Mouse (Mus musculus): ENCODE data around the gene Grb10. TPM values are rescaled to one million over a fixed set of nuclear protein-coding genes. Genes with fewer than 3 reads are reported as not detected.
A peak's percentile ranks its signal among the peaks of the same experiment; 100 is the strongest.

Grb10 gene
- polyA plus RNA-seq, 2 experiments, result 243 to 644 TPM

DNA sequence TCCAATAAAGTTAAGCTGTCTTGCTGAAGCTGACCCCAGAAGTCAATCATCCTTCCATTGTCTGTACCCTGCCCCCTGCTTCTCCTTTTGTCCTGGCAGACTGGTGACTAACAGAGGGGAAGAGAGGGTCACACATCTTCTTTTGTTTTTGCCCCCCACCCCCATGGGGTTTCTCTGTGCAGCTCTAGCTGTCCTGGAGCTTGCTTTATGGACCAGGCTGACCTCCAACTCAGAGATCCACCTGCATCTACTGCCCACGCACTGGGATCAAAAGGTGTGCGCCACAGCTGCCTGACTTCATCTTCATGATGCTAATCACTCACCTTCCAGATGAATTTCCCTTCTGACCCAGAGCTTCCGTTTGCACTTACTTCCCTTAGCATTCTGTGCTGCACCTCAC is 114.6 kb downstream of the Grb10 start:
- Histone ChIP-seq H3K4me2 (replicated peaks; ENCODE audit: low read depth, low read length, severe bottlenecking) (no peak overlapping the region), H3K4me3 (replicated peaks; ENCODE audit: low read length) (no peak overlapping the region), H3K36me3 (ENCODE audit: control insufficient read depth, insufficient read depth, low read length) (no peaks in the 10 kb centered on the region), H3K27ac (replicated peaks; ENCODE audit: low read depth, low read length) (no peak overlapping the region), H3K27me3 (ENCODE audit: control insufficient read depth, insufficient read depth, low read length) (no peaks in the 10 kb centered on the region), H3K9ac (ENCODE audit: low read depth, low read length, severe bottlenecking) (no peak overlapping the region), H3K4me1 (ENCODE audit: control insufficient read depth, insufficient read depth, low read length) (no peaks in the 10 kb centered on the region), H3K9me3 (ENCODE audit: control insufficient read depth, low read length) (no peaks in the 10 kb centered on the region)
- 66% methylated on average over 3 of the region's 3 CpGs for WGBS
- no peak for ATAC-seq (ENCODE audit: low FRiP score, low read depth)
- TF ChIP-seq POLR2A (IDR thresholded peaks at IDR 0.05; ENCODE audit: borderline replicate concordance, extremely low read depth, insufficient read depth, insufficient read length), result no peak
- no peak for DNase-seq (ENCODE audit: low spot score)

DNA sequence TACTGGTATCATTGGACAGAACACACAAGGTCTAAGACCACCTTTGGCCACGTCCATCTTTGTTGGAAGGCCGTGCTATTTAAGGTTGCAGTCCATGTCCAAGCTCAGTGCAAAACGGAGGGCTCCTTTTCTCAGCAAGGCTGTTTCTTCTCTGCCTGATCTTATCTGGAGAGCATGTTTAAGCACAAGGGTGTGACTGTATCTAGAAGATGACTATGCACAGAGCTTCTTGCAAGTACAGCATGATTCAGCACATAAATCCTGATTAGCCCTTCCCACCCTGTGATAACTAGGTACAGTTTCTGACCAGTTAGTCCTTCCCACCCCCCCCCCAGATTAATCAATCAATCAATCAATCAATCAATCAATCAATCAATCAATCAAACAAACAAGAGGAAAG is 115.1 kb downstream of the Grb10 start:
- Histone ChIP-seq H3K27ac (replicated peaks; ENCODE audit: low read depth, low read length) (no peak overlapping the region), H3K36me3 (ENCODE audit: control insufficient read depth, insufficient read depth, low read length) (no peaks in the 10 kb centered on the region), H3K9me3 (ENCODE audit: control insufficient read depth, low read length) (no peaks in the 10 kb centered on the region), H3K4me3 (replicated peaks; ENCODE audit: low read length) (no peak overlapping the region), H3K4me1 (ENCODE audit: control insufficient read depth, insufficient read depth, low read length) (no peaks in the 10 kb centered on the region), H3K9ac (ENCODE audit: low read depth, low read length, severe bottlenecking) (no peak overlapping the region), H3K27me3 (ENCODE audit: control insufficient read depth, insufficient read depth, low read length) (no peaks in the 10 kb centered on the region), H3K4me2 (replicated peaks; ENCODE audit: low read depth, low read length, severe bottlenecking) (no peak overlapping the region)
- ATAC-seq (ENCODE audit: low FRiP score, low read depth) (no peak), DNase-seq (ENCODE audit: low spot score) (no peak)
- no peak for TF ChIP-seq POLR2A (IDR thresholded peaks at IDR 0.05; ENCODE audit: borderline replicate concordance, extremely low read depth, insufficient read depth, insufficient read length)
- 85% methylated on average over 3 of the region's 3 CpGs for WGBS

DNA sequence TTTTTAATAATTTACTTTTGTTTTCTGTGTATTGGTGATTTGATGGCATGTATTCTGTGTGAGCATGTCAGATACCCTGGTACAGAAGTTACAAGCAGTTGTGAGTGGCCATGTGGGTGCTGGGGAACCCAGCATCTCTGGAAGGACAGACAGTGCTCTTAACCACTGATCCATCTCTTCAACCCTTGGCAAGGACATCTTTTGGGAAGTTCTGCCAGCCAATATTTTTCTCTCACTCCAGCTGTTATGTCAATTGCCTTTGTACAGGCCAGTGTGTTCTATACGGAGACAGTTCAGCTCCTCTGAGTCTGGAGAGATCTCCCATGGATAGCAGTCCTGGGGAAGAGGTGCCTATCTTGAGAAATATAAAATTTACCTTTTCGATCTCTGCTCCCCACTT is 116.4 kb downstream of the Grb10 start:
- H3K9ac ChIP-seq (ENCODE audit: low read depth, low read length, severe bottlenecking), result no peak overlapping the region
- TF ChIP-seq POLR2A (IDR thresholded peaks at IDR 0.05; ENCODE audit: borderline replicate concordance, extremely low read depth, insufficient read depth, insufficient read length), result no peak
- no peaks in the 10 kb centered on the region for H3K4me1 ChIP-seq (ENCODE audit: control insufficient read depth, insufficient read depth, low read length)
- DNase-seq (ENCODE audit: low spot score) (no peak), ATAC-seq (ENCODE audit: low FRiP score, low read depth) (no peak)
- H3K27me3 ChIP-seq (ENCODE audit: control insufficient read depth, insufficient read depth, low read length), result no peaks in the 10 kb centered on the region
- no peak overlapping the region for H3K4me2 ChIP-seq (replicated peaks; ENCODE audit: low read depth, low read length, severe bottlenecking)
- no peak overlapping the region for H3K27ac ChIP-seq (replicated peaks; ENCODE audit: low read depth, low read length)
- H3K36me3 ChIP-seq (ENCODE audit: control insufficient read depth, insufficient read depth, low read length), result no peaks in the 10 kb centered on the region
- H3K4me3 ChIP-seq (replicated peaks; ENCODE audit: low read length), result no peak overlapping the region
- no peaks in the 10 kb centered on the region for H3K9me3 ChIP-seq (ENCODE audit: control insufficient read depth, low read length)
- WGBS, result 84% methylated on average over 2 of the region's 2 CpGs

DNA sequence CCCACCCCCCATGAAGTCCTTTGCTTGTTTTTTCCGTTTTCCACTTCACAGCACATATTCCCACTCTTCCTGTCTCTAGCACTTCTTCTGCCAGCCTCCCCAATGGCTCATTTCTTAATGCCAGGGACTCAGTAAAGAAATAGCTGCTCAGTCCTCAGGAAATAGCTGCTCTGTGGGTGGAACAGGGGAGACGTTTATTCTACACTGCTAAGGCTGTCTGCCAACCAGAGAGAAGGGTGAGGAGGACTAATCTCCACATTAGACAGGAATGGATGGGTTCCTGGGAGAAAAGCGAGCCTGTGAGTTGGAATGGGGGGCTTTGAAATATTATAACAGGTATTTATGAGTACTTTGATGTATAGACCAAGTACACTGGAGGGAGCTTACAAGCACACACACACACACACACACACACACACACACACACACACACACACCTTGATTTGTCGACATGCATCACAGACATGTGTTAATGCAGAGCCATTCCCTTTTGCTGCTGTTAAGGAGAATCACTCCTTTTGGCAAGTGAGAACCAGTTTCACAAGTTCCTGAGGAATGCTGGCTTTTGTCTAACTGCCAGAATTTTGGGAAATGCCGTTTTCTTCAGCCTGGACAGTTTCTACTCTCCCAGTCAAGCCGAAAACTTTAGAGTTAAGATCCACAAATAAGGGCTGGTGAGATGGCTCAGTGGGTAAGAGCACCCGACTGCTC is 130.6 kb downstream of the Grb10 start:
- peak; percentile 62 for ATAC-seq (ENCODE audit: low FRiP score, low read depth)
- Histone ChIP-seq H3K9me3 (ENCODE audit: control insufficient read depth, low read length) (0 out of 2 replicates have a peak, but pooled peaks cover 3% of the 10 kb centered on the region), H3K27ac (replicated peaks; ENCODE audit: low read depth, low read length) (peak overlapping the region; percentile 35), H3K4me3 (replicated peaks; ENCODE audit: low read length) (no peak overlapping the region), H3K9ac (ENCODE audit: low read depth, low read length, severe bottlenecking) (no peak overlapping the region), H3K4me1 (ENCODE audit: control insufficient read depth, insufficient read depth, low read length) (no peaks in the 10 kb centered on the region), H3K36me3 (ENCODE audit: control insufficient read depth, insufficient read depth, low read length) (no peaks in the 10 kb centered on the region), H3K4me2 (replicated peaks; ENCODE audit: low read depth, low read length, severe bottlenecking) (no peak overlapping the region), H3K27me3 (ENCODE audit: control insufficient read depth, insufficient read depth, low read length) (no peaks in the 10 kb centered on the region)
- 25% methylated on average over 7 of the region's 7 CpGs for WGBS
- no peak for TF ChIP-seq POLR2A (IDR thresholded peaks at IDR 0.05; ENCODE audit: borderline replicate concordance, extremely low read depth, insufficient read depth, insufficient read length)
- peak; percentile 63 for DNase-seq (ENCODE audit: low spot score)

DNA sequence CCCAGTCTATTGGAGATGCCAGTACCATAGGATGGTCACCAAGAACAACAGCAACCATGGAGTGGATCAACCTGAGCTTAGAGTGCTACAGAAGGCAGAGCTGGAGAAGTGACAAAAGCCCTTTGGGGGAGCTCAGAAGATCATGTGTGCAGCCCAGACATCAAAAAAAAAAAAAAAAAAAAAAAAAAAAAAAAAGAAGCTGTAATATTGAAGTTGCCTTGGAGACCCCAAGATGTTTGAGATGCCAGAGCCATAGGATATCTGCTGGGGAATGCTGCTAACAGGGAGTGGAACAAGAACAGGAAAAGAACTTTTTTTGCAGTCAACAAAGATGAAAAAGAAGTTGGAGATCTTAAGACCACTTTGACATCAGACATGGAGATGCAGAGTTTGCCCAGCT is 133.0 kb downstream of the Grb10 start:
- ATAC-seq (ENCODE audit: low FRiP score, low read depth) (no peak), DNase-seq (ENCODE audit: low spot score) (no peak)
- H3K9ac ChIP-seq (ENCODE audit: low read depth, low read length, severe bottlenecking), result no peak overlapping the region
- no peaks in the 10 kb centered on the region for H3K4me1 ChIP-seq (ENCODE audit: control insufficient read depth, insufficient read depth, low read length)
- H3K27me3 ChIP-seq (ENCODE audit: control insufficient read depth, insufficient read depth, low read length), result no peaks in the 10 kb centered on the region
- H3K4me3 ChIP-seq (replicated peaks; ENCODE audit: low read length), result no peak overlapping the region
- no peak overlapping the region for H3K4me2 ChIP-seq (replicated peaks; ENCODE audit: low read depth, low read length, severe bottlenecking)
- H3K9me3 ChIP-seq (ENCODE audit: control insufficient read depth, low read length), result 0 out of 2 replicates have a peak, but pooled peaks cover 3% of the 10 kb centered on the region
- no peak overlapping the region for H3K27ac ChIP-seq (replicated peaks; ENCODE audit: low read depth, low read length)
- H3K36me3 ChIP-seq (ENCODE audit: control insufficient read depth, insufficient read depth, low read length), result no peaks in the 10 kb centered on the region
- TF ChIP-seq POLR2A (IDR thresholded peaks at IDR 0.05; ENCODE audit: borderline replicate concordance, extremely low read depth, insufficient read depth, insufficient read length), result no peak
